Mouse (Mus musculus): ENCODE measurements around the gene Gm28269. TPM values are rescaled to one million over a fixed set of nuclear protein-coding genes. Genes with fewer than 3 reads are reported as not detected.

Gene Gm28269
- polyA plus RNA-seq (2012; ENCODE audit: insufficient read depth, insufficient read length, missing spikeins), result not detected in 2 replicates

DNA sequence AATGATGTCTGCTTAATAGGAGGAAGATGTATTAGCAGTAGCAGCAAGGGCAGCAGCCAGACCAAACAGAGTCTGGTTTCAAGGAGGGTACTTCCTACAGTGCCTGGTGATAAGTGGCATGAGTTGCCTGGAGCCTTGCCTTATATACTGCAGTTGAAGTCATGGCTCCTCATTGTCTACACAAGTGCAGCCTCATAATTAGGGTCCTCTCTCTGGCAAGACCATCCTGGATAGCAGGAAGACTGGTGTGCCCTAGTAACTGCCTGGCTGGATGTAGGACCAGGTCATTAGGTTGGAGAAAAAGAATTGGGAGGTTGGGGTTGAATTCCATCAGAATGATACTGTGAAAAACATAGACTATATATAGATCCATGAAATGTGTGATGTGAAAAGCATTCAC lies at the start of gene Gm28269:
Gene Gm28269 (minus strand): TSS at position 101 of the 400 bp plus-strand sequence.
- Histone ChIP-seq H3K4me3 (ENCODE audit: insufficient read depth, low read depth, low read length) (no peak within 1 kb of the TSS), H3K4me1 (ENCODE audit: control insufficient read depth, insufficient read depth, insufficient read length, low read length) (no peaks in the 10 kb centered on the region), H3K27ac (replicated peaks; ENCODE audit: low read depth, low read length) (no peak within 1 kb of the TSS)

- H3K27ac ChIP-seq (replicated peaks; ENCODE audit: low read depth, low read length), result no peak overlapping the region
- H3K4me1 ChIP-seq (ENCODE audit: control insufficient read depth, insufficient read depth, insufficient read length, low read length), result no peaks in the 10 kb centered on the region
These were observed 28.0 kb downstream of the Gm28269 start for GRCm38 (mm10) chrX:21716885-21717284.

DNA sequence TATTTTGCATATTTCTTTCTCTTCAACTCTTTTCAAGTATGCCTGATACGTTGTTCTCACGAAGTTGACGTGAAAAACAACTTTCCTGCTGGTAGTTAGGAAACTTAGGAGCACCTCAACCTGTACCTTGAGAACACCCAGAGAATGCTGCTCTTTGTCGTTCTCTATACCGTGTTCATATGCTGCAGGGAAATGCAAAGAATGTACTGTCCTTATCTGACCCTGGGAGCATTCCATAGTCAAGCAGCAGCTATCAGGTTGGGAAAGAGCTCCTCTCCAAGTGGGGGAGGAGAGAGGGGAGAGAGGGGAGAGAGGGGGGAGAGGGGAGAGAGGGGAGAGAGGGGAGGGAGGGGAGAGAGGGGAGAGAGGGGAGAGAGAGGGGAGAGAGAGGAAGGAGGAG lies 29.6 kb downstream of the Gm28269 start:
- Histone ChIP-seq H3K4me3 (ENCODE audit: insufficient read depth, low read depth, low read length) (no peak overlapping the region), H3K4me1 (ENCODE audit: control insufficient read depth, insufficient read depth, insufficient read length, low read length) (no peaks in the 10 kb centered on the region), H3K27ac (replicated peaks; ENCODE audit: low read depth, low read length) (no peak overlapping the region)

More at GRCm38 (mm10) chrX:21716885-21717284, 28.0 kb downstream of the Gm28269 start:
- H3K4me3 ChIP-seq (ENCODE audit: insufficient read depth, low read depth, low read length), result no peak overlapping the region

DNA sequence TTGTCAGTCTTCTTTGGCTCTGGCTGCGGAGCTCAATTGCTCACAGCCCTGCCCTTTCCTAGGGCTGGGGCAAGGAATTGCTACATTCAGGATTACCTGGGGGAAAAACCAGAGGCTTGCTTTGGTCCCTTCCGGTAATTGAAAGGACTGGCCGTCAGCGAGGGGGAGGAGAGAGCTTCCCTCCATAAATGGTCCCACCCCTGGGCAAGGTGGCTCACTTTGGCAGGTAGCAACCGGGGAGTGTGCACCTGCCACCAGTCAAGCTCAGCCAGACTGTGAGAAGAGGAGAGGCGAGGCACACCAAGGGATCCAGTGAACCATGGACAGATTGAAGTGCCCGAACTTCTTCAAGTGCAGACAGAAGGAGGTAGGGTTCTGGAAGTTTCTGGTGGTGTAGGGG lies 30.1 kb downstream of the Gm28269 start, which contains the start of gene Slc6a14:
Gene Slc6a14 (plus strand): TSS at position 68 of the 400 bp plus-strand sequence.
- no peaks in the 10 kb centered on the region for H3K4me1 ChIP-seq (ENCODE audit: control insufficient read depth, insufficient read depth, insufficient read length, low read length)
- H3K4me3 ChIP-seq (ENCODE audit: insufficient read depth, low read depth, low read length), result no peak within 1 kb of the TSS
- no peak within 1 kb of the TSS for H3K27ac ChIP-seq (replicated peaks; ENCODE audit: low read depth, low read length)

DNA sequence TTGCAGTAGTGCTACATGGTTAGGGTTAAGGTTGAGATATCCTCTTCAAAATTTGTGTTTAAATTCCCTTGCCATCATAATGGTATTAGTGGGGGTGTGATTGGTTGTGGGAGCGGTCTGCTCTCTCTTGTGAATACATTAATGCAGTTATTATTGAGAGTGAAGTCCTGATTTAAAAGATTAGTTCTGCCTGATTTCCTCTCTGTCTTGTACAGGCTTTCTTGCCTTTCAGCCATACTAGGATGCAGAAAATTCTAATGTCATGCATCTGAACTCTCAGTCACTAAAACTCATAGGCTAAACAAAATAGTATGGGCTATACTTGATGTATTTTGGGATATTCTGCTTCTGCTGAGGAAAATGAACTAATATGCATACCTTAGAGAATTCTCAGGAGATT lies 40.4 kb downstream of the Gm28269 start:
- Histone ChIP-seq H3K4me1 (ENCODE audit: control insufficient read depth, insufficient read depth, insufficient read length, low read length) (no peaks in the 10 kb centered on the region), H3K4me3 (ENCODE audit: insufficient read depth, low read depth, low read length) (no peak overlapping the region), H3K27ac (replicated peaks; ENCODE audit: low read depth, low read length) (no peak overlapping the region)

- Histone ChIP-seq H3K27ac (replicated peaks; ENCODE audit: low read depth, low read length) (no peak overlapping the region), H3K4me1 (ENCODE audit: control insufficient read depth, insufficient read depth, insufficient read length, low read length) (no peaks in the 10 kb centered on the region), H3K4me3 (ENCODE audit: insufficient read depth, low read depth, low read length) (no peak overlapping the region)
These were observed 43.3 kb downstream of the Gm28269 start for GRCm38 (mm10) chrX:21701646-21702045.

DNA sequence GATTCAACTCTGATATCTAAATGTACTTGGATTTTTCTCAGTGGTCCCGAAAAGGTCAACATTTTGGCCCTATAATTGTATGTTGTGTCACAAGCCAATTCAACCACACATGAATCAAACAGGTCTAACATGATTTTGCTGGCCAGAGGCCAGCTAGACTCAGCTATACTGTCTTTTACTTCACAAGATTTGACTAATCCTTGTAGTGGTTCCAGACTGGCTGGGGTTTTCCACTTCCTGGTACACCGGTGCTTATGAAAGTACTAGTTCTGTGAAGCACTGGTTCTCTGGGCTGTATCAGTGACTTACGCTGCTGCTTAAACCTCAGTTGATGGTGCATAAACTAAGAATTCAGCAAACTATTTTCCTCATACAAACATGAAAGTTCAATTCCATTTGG lies 49.2 kb downstream of the Gm28269 start:
- H3K4me3 ChIP-seq (ENCODE audit: insufficient read depth, low read depth, low read length), result no peak overlapping the region
- H3K4me1 ChIP-seq (ENCODE audit: control insufficient read depth, insufficient read depth, insufficient read length, low read length), result no peaks in the 10 kb centered on the region
- no peak overlapping the region for H3K27ac ChIP-seq (replicated peaks; ENCODE audit: low read depth, low read length)

DNA sequence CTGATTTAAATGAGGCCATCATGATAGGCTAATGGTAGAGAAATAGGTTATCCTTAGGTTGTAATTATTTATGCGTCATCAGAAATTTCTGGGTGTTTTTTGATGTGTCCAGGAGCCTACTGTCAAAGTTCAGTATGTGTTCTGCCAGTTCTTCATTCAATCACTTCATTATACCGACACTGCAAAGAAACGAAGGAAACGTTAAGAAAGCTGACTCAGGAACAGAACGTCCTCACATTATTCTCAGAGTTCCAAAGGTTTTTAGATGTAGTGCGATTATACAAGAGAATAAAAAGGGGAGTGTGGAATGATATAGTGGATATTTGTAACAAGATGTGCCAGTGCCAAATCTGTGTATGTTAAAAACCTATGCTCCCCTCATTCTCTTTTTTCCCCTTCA lies 49.7 kb downstream of the Gm28269 start:
- H3K4me1 ChIP-seq (ENCODE audit: control insufficient read depth, insufficient read depth, insufficient read length, low read length), result no peaks in the 10 kb centered on the region
- no peak overlapping the region for H3K27ac ChIP-seq (replicated peaks; ENCODE audit: low read depth, low read length)
- H3K4me3 ChIP-seq (ENCODE audit: insufficient read depth, low read depth, low read length), result no peak overlapping the region

Other genes starting within 250 kb of the Gm28269 start
- gene Slc6a14, start 30.2 kb downstream of the Gm28269 start, polyA plus RNA-seq (2012; ENCODE audit: insufficient read depth, insufficient read length, missing spikeins), result not detected in 2 replicates